Mouse (Mus musculus) intestine, embryonic 16.5 days (tissue): Measurements from ENCODE around the gene Orai2. TPM values are rescaled to one million over a fixed set of nuclear protein-coding genes. Genes with fewer than 3 reads are reported as not detected.
"Not testable (repeated sequence)": the region's sequence is repeated elsewhere in the genome, so short reads cannot be mapped to it uniquely, and the experiment has no call there.

Experiments used
- ATAC-seq: fragments of 200-750 bp; cut with Nextera tagmentation; 2 replicates; pipeline ENCODE4 v1.8.0; 2017; ENCODE audit warnings: moderate TSS enrichment, moderate library complexity
- H3K27ac ChIP-seq: fragments of 300-500 bp; sonication (generic); 2 replicates; pipeline ENCODE4 v1.5.1; 2014; ENCODE audit warnings: mild to moderate bottlenecking, low read length
- H3K27me3 ChIP-seq: fragments of 300-500 bp; sonication (generic); replicated peaks from 2 replicates; pipeline ENCODE4 v1.6.1; 2014; ENCODE audit warnings: low read length, control low read depth, mixed read lengths; ENCODE audit not compliant: control insufficient read depth, insufficient read depth
- H3K36me3 ChIP-seq: fragments of 300-500 bp; sonication (generic); 2 replicates; pipeline ENCODE4 v1.6.1; 2014; ENCODE audit warnings: low read length, control low read depth; ENCODE audit not compliant: control insufficient read depth, insufficient read depth
- H3K4me1 ChIP-seq: fragments of 300-500 bp; sonication (generic); 2 replicates; pipeline ENCODE4 v1.6.1; 2014; ENCODE audit warnings: low read length, control low read depth, mixed read lengths; ENCODE audit not compliant: control insufficient read depth, insufficient read depth
- H3K4me2 ChIP-seq: fragments of 300-500 bp; sonication (generic); 2 replicates; pipeline ENCODE4 v1.6.1; 2014; ENCODE audit warnings: low read depth, low read length, control low read depth
- H3K4me3 ChIP-seq: fragments of 300-500 bp; sonication (generic); 2 replicates; pipeline ENCODE4 v1.5.1; 2014; ENCODE audit warnings: mild to moderate bottlenecking, low read length
- H3K9ac ChIP-seq: fragments of 300-500 bp; sonication (generic); 2 replicates; pipeline ENCODE4 v1.6.1; 2014; ENCODE audit warnings: low read depth, low read length
- H3K9me3 ChIP-seq: fragments of 300-500 bp; sonication (generic); 2 replicates; pipeline ENCODE4 v1.6.1; 2016; ENCODE audit warnings: low read length, control low read depth; ENCODE audit not compliant: control insufficient read depth
- WGBS: fragments of 180-500 bp; shearing (Covaris S2); extraction: QIAGEN DNeasy Blood & Tissue Kit; methylation state at CpG from one replicate; pipeline ENCODE4 v1.1.7; 2014; 5-methylcytosine and 5-hydroxymethylcytosine counted together
- polyA plus RNA-seq: library from polyadenylated mRNA; unstranded; fragments of >200 nt; fragmentation: Nextera tagmentation; extraction: Ambion mirVana; gene quantifications from 2 replicates; pipeline ENCODE4 v1.2.1, GENCODE M21; 2015

Orai2 gene
- polyA plus RNA-seq, 1 experiment from 2014 or later, result 7.1 TPM

DNA sequence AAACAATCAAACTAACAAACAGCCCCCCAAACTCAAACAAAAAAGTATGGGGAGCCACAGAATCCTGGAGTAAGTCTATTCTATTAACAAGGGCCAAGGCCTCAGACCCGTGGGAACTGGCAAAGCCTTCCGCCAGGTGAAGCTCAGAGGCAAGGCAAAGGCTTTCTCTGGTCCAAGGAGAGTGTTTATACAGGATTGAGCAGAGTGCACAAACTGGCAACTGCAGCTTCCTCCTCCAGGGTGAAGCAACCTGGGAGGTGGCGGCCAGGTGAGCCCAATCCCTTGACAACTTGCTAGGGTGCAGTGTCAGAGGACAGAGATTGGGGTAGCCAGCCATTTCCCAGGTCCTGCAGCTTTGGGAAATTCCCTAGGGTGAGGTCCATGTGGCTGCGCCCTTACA lies 3.2 kb downstream of the Orai2 start:
- WGBS, result 90% methylated on average over 4 of the region's 4 CpGs
- Histone ChIP-seq H3K4me1 (peaks cover 15% of the 10 kb centered on the region), H3K4me3 (no peak overlapping the region)

GRCm38 (mm10) chr5:136165246-136165645 lies 5.3 kb downstream of the Orai2 start:
- WGBS, result 80% methylated on average over 8 of the region's 8 CpGs
- Histone ChIP-seq H3K36me3 (no peaks in the 10 kb centered on the region), H3K27me3 (no peaks in the 10 kb centered on the region)

More for the DNA sequence above, 3.2 kb downstream of the Orai2 start:
- Histone ChIP-seq H3K9me3 (0 out of 2 replicates have a peak, but pooled peaks cover 4% of the 10 kb centered on the region), H3K4me2 (no peak overlapping the region), H3K36me3 (no peaks in the 10 kb centered on the region), H3K27me3 (no peaks in the 10 kb centered on the region), H3K27ac (no peak overlapping the region), H3K9ac (no peak overlapping the region)
- no peak for ATAC-seq

DNA sequence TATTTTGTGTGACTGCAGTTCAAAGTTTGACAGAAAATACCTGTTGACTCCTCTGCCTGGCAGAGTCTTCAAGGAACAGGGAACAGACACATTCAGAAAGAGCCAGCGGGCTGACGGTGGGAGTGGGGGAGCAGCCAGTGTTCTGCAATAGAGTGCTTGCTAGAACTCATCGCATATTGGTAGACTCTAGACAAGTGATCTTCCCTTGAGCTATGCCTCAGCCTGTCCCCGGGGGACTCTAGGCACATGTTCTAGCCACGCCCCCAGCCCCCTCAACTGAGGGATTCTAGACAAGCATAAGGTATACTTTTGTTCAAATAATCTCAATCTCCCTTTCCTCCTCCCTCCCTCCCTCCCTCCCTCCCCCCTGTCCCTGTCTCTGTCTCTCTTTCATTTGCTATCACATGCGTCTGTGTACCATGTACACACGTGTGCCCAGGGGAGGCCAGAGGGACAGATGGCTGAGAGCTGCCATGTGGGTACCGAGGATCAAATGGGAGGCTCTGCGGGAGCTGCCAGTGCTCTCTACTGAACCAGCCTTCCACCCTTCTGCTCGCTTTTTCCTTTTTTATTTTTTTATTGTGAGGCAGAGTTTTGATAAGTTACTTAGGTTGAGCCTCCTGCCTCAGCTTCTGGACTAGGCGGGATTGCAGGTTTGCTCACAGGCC lies 6.6 kb downstream of the Orai2 start:
- WGBS, result 79% methylated on average over 11 of the region's 11 CpGs
- H3K9ac ChIP-seq, result no peak overlapping the region
- no peak for ATAC-seq
- H3K27ac ChIP-seq, result no peak overlapping the region
- no peaks in the 10 kb centered on the region for H3K36me3 ChIP-seq
- H3K9me3 ChIP-seq, result 0 out of 2 replicates have a peak, but pooled peaks cover 4% of the 10 kb centered on the region
- H3K27me3 ChIP-seq, result no peaks in the 10 kb centered on the region
- no peak overlapping the region for H3K4me3 ChIP-seq
- H3K4me2 ChIP-seq, result no peak overlapping the region
- H3K4me1 ChIP-seq, result no peaks in the 10 kb centered on the region

More at GRCm38 (mm10) chr5:136165246-136165645, 5.3 kb downstream of the Orai2 start:
- no peak overlapping the region for H3K4me3 ChIP-seq
- H3K4me2 ChIP-seq, result no peak overlapping the region
- no peak for ATAC-seq
- no peak overlapping the region for H3K27ac ChIP-seq
- H3K9ac ChIP-seq, result no peak overlapping the region
- H3K4me1 ChIP-seq, result peaks cover 4% of the 10 kb centered on the region
- H3K9me3 ChIP-seq, result 0 out of 2 replicates have a peak, but pooled peaks cover 4% of the 10 kb centered on the region

GRCm38 (mm10) chr5:136160084-136160483 lies 10.4 kb downstream of the Orai2 start:
- H3K4me3 ChIP-seq, ATAC-seq, H3K27me3 ChIP-seq, H3K4me1 ChIP-seq, H3K9ac ChIP-seq, H3K27ac ChIP-seq, H3K36me3 ChIP-seq, H3K4me2 ChIP-seq, H3K9me3 ChIP-seq: not testable (repeated sequence)
- 84% methylated on average over 11 of the region's 12 CpGs for WGBS

- Histone ChIP-seq H3K4me1 (no peaks in the 10 kb centered on the region), H3K4me2 (no peak overlapping the region), H3K9me3 (no peaks in the 10 kb centered on the region), H3K36me3 (no peaks in the 10 kb centered on the region), H3K9ac (no peak overlapping the region), H3K4me3 (no peak overlapping the region), H3K27ac (no peak overlapping the region), H3K27me3 (no peaks in the 10 kb centered on the region)
- WGBS, result 77% methylated on average over 5 of the region's 5 CpGs
- no peak for ATAC-seq
Observed at GRCm38 (mm10) chr5:136155399-136155798, 15.1 kb downstream of the Orai2 start.

- Histone ChIP-seq H3K4me2 (no peak overlapping the region), H3K4me3 (no peak overlapping the region), H3K27ac (no peak overlapping the region), H3K27me3 (no peaks in the 10 kb centered on the region), H3K9me3 (no peaks in the 10 kb centered on the region), H3K4me1 (no peaks in the 10 kb centered on the region), H3K9ac (no peak overlapping the region), H3K36me3 (no peaks in the 10 kb centered on the region)
- 67% methylated on average over 8 of the region's 8 CpGs for WGBS
- no peak for ATAC-seq
Observed at GRCm38 (mm10) chr5:136152365-136152764, 18.1 kb downstream of the Orai2 start.

- 76% methylated on average over 5 of the region's 5 CpGs for WGBS
- ATAC-seq, result peak; percentile 6; the same call in 1 of the 2 replicates
Observed at GRCm38 (mm10) chr5:136149134-136149576, 21.4 kb downstream of the Orai2 start.

GRCm38 (mm10) chr5:136147704-136148103 lies 22.8 kb downstream of the Orai2 start:
- no peaks in the 10 kb centered on the region for H3K27me3 ChIP-seq
- no peaks in the 10 kb centered on the region for H3K4me1 ChIP-seq
- H3K9ac ChIP-seq, result no peak overlapping the region
- H3K36me3 ChIP-seq, result no peaks in the 10 kb centered on the region; the same call in 1 of the 2 replicates
- WGBS, result 71% methylated on average over 8 of the region's 8 CpGs
- no peak overlapping the region for H3K4me2 ChIP-seq
- no peaks in the 10 kb centered on the region for H3K9me3 ChIP-seq
- no peak overlapping the region for H3K27ac ChIP-seq
- H3K4me3 ChIP-seq, result no peak overlapping the region
- ATAC-seq, result no peak

More at GRCm38 (mm10) chr5:136149134-136149576, 21.4 kb downstream of the Orai2 start:
- not testable (repeated sequence) for H3K27ac ChIP-seq, H3K36me3 ChIP-seq, H3K9ac ChIP-seq, H3K9me3 ChIP-seq, H3K4me3 ChIP-seq, H3K4me1 ChIP-seq, H3K4me2 ChIP-seq, H3K27me3 ChIP-seq

DNA sequence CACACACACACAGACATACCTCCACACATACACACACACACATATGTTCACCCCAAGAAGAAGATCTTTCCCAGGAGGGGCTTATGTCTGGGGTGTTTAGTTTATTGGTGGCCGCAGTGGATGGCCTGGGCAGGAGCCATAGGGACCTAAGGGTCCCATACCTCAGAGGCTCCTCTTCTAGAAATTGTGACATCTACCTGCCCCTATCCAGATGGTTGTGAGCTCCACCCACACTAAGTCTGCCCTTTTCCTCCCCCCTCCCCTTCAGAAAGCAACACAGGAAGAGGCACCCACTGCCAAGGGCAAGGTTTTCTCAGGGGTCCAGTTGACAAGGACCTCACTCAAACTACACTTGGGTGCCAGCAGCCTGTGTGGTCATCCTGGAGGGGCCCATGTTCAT lies 23.6 kb downstream of the Orai2 start:
- Histone ChIP-seq H3K4me3 (no peak overlapping the region), H3K9me3 (no peaks in the 10 kb centered on the region), H3K4me1 (no peaks in the 10 kb centered on the region), H3K27me3 (no peaks in the 10 kb centered on the region), H3K9ac (no peak overlapping the region), H3K27ac (no peak overlapping the region), H3K36me3 (peaks cover 5% of the 10 kb centered on the region; the same call in 1 of the 2 replicates), H3K4me2 (no peak overlapping the region)
- 81% methylated on average over 1 of the region's 1 CpGs for WGBS
- ATAC-seq, result no peak
